Mouse (Mus musculus) olfactory bulb, adult 2 months (tissue): ENCODE results near the gene Trim67.

Source experiments
- CTCF ChIP-seq: fragments of 200-500 bp; IDR thresholded peaks from 2 replicates; pipeline ENCODE4 v1.5.1; 2012; ENCODE audit warnings: low read depth, mild to moderate bottlenecking, low read length, moderate library complexity; ENCODE audit not compliant: insufficient read depth
- POLR2A ChIP-seq: fragments of 200-500 bp; IDR thresholded peaks from 2 replicates; pipeline ENCODE4 v1.6.1; 2012; ENCODE audit warnings: mild to moderate bottlenecking, low read depth, low read length, moderate library complexity; ENCODE audit not compliant: insufficient read depth

GRCm38 (mm10) chr8:124872690-124873089, 79.8 kb downstream of the Trim67 start:
- TF ChIP-seq CTCF, result no peak
- TF ChIP-seq POLR2A, result no peak
